ENCODE assay signal across 10 mouse cellular contexts in the genomic region with DNA sequence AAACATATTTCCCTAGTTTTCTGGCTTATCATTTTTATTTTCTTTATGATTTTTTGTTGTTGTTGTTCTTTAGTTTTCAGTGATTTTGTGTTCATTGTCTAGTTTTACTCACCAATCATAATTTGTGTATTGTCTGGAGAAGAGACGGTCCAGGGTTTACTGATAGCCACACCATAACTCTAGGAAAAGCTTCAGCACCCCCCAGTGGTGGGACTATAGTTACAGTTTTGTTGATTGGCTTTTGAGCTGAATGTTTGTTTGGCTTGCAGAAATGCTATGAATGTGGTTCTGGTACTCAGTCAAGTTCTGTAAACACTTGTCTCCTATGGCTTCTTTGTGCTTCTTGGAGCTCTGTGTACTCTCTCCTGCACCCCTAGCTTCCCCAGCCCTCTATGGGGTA.
DNase-seq lines count a peak whose midpoint lies in the region; ATAC-seq lines count a peak whose summit lies in the region.
"Had no signal": no experiment of that assay in that cellular context is flagged by ENCODE, and none has a peak within 500 bp of the region (broad histone marks: within the 10 kb centered on the region; RNA-seq: fewer than 3 reads in every experiment).

No protein-coding gene starts in this region.

- no peaks in the 10 kb centered on the region for H3K9me3 ChIP-seq in embryonic facial prominence, embryonic 11.5 days (replicated peaks; ENCODE audit: control insufficient read depth, low read length)
- H3K9me3 ChIP-seq in embryonic facial prominence, embryonic 10.5 days = no peaks in the 10 kb centered on the region
- no peaks in the 10 kb centered on the region for H3K9me3 ChIP-seq in forebrain, embryonic 10.5 days
- H3K9me3 ChIP-seq: embryonic facial prominence, embryonic 13.5 days; neural tube, embryonic 12.5 days had no signal

- peaks cover 2% of the 10 kb centered on the region for H3K36me3 ChIP-seq in embryonic facial prominence, embryonic 11.5 days (replicated peaks; ENCODE audit: control insufficient read depth, insufficient read depth, low read depth, low read length)
- H3K36me3 ChIP-seq in embryonic facial prominence, embryonic 10.5 days (replicated peaks) = peaks cover 95% of the 10 kb centered on the region
- H3K36me3 ChIP-seq in forebrain, embryonic 10.5 days (replicated peaks) = peaks cover 96% of the 10 kb centered on the region

- 72% methylated on average over 1 of the region's 1 CpGs for WGBS in embryonic facial prominence, embryonic 11.5 days
- 69% methylated on average over 1 of the region's 1 CpGs for WGBS in embryonic facial prominence, embryonic 10.5 days
- 84% methylated on average over 1 of the region's 1 CpGs for WGBS in forebrain, embryonic 10.5 days

- H3K27me3 ChIP-seq in embryonic facial prominence, embryonic 11.5 days (ENCODE audit: control insufficient read depth, insufficient read depth, low read length) = no peaks in the 10 kb centered on the region
- no peaks in the 10 kb centered on the region for H3K27me3 ChIP-seq in embryonic facial prominence, embryonic 10.5 days (replicated peaks; ENCODE audit: low read depth, poor library complexity, severe bottlenecking)
- no peaks in the 10 kb centered on the region for H3K27me3 ChIP-seq in forebrain, embryonic 10.5 days (ENCODE audit: poor library complexity, severe bottlenecking)
- H3K27me3 ChIP-seq: embryonic facial prominence, embryonic 13.5 days; neural tube, embryonic 12.5 days had no signal

- peak; percentile 39 for DNase-seq in embryonic facial prominence, embryonic 11.5 days (ENCODE audit: low spot score)
- no peak for DNase-seq in embryonic facial prominence, embryonic 10.5 days (ENCODE audit: low spot score)
- DNase-seq in left cerebral cortex, postnatal 4 days = peak; percentile 46
- no peak for DNase-seq in left cerebral cortex, adult 9 months (ENCODE audit: low spot score in 2 of 2)
- peak; percentile 76 for DNase-seq in adipocyte (ENCODE audit: low spot score)
- DNase-seq in heart, postnatal 4 days = peak; percentile 73
- peak; percentile 13 for DNase-seq in retina, adult 2 months (ENCODE audit: low read depth, low spot score)
- DNase-seq in forebrain, embryonic 10.5 days (ENCODE audit: extremely low spot score, low spot score) = no peak

- H3K27ac ChIP-seq in embryonic facial prominence, embryonic 11.5 days (replicated peaks; ENCODE audit: low read depth, low read length) = no peak overlapping the region
- no peak overlapping the region for H3K27ac ChIP-seq in embryonic facial prominence, embryonic 10.5 days (replicated peaks)
- no peak overlapping the region for H3K27ac ChIP-seq in forebrain, embryonic 10.5 days
- H3K27ac ChIP-seq: embryonic facial prominence, embryonic 13.5 days; neural tube, embryonic 12.5 days had no signal

- no peak for ATAC-seq in embryonic facial prominence, embryonic 11.5 days (replicated peaks; ENCODE audit: insufficient number of reproducible peaks, low FRiP score, low TSS enrichment, low read depth)

- no peak overlapping the region for H3K4me2 ChIP-seq in embryonic facial prominence, embryonic 11.5 days (ENCODE audit: low read depth, low read length)
- H3K4me2 ChIP-seq: embryonic facial prominence, embryonic 13.5 days; neural tube, embryonic 12.5 days had no signal

- intact Hi-C loops in left cerebral cortex, postnatal 4 days (cut with DNase I) = no loop called here

- H3K9ac ChIP-seq in embryonic facial prominence, embryonic 11.5 days (replicated peaks; ENCODE audit: low read length) = no peak overlapping the region
- H3K9ac ChIP-seq: embryonic facial prominence, embryonic 13.5 days; neural tube, embryonic 12.5 days had no signal

- H3K4me3 ChIP-seq in embryonic facial prominence, embryonic 11.5 days (ENCODE audit: low read depth, low read length) = no peak overlapping the region
- H3K4me3 ChIP-seq in embryonic facial prominence, embryonic 10.5 days = no peak overlapping the region
- H3K4me3 ChIP-seq in forebrain, embryonic 10.5 days = no peak overlapping the region
- H3K4me3 ChIP-seq: embryonic facial prominence, embryonic 13.5 days; neural tube, embryonic 12.5 days had no signal

- H3K4me1 ChIP-seq in embryonic facial prominence, embryonic 11.5 days (ENCODE audit: control insufficient read depth, insufficient read depth, low read length) = no peaks in the 10 kb centered on the region
- no peaks in the 10 kb centered on the region for H3K4me1 ChIP-seq in embryonic facial prominence, embryonic 10.5 days
- no peaks in the 10 kb centered on the region for H3K4me1 ChIP-seq in forebrain, embryonic 10.5 days
- H3K4me1 ChIP-seq: embryonic facial prominence, embryonic 13.5 days; neural tube, embryonic 12.5 days had no signal

Comparison
In these comparisons a context has a peak if more than half of its experiments do, and no peak if none do; other contexts are left out.
1. DNase-seq: peak in embryonic facial prominence, embryonic 11.5 days (single experiment), left cerebral cortex, postnatal 4 days (single experiment), adipocyte (single experiment), heart, postnatal 4 days (single experiment) and retina, adult 2 months (single experiment); none in embryonic facial prominence, embryonic 10.5 days (single experiment), left cerebral cortex, adult 9 months (0 of 2) and forebrain, embryonic 10.5 days (single experiment).